Mouse (Mus musculus) heart, postnatal 4 days (tissue): ENCODE results near the gene Gss. TPM values are rescaled to one million over a fixed set of nuclear protein-coding genes. Genes with fewer than 3 reads are reported as not detected.
A peak's percentile ranks its signal among the peaks of the same experiment; 100 is the strongest.
"Not testable (repeated sequence)": the region's sequence is repeated elsewhere in the genome, so short reads cannot be mapped to it uniquely, and the experiment has no call there.

Experiments
- DNase-seq: peaks from one replicate; pipeline ENCODE4 v3.0.0; 2021
- total RNA-seq, 2 experiments: library from RNA; stranded (reverse); gene quantifications; 2 replicates each; pipeline ENCODE4 v1.2.3; 2021

Gene Gss
- total RNA-seq, 2 experiments from 2014 or later = 17.3 to 18.2 TPM

DNA sequence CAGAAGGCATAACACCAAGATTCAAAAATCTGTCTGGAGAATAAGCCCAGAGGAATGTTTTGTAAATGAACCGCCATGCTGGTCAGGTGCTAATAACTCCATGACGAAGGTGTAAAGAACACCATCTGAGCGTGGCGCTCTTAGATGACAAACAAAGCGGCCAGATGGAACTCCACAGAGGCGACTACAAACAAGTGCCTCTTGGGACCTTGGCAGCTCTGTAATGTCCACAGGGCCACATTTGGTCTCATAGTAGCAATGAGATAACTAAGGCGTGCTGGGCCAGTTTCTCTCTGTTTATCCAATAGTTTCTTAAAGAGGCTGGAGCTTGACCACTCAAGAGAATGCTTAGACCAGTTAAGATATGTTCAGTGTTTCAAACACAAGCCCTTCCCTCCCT, 18.6 kb downstream of the Gss start:
- DNase-seq = no peak

GRCm38 (mm10) chr2:155573001-155573400, 19.6 kb downstream of the Gss start:
- DNase-seq = no peak

- no peak for DNase-seq
These were observed 23.3 kb downstream of the Gss start for GRCm38 (mm10) chr2:155569223-155569807.

DNA sequence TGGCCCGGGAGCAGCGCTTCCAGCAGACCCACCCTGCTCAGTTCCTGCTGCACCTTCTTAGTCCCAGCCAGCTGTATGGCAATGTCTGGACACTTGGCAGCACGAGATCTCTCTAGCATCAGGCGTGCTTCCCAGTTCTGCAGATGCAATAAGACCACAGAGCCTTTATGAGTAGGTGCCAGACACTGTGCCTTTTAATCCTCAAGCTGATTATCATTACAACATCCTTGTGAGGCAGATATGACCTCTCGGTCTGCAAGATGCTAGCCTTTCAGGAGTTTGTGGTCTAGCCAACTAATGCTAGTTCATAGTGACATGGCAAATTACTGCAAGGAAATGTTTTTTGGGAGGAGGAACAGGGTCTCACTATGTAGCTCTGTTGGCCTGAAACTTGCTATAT, 24.9 kb downstream of the Gss start:
- DNase-seq = no peak

- DNase-seq = no peak
These were observed 29.7 kb downstream of the Gss start for GRCm38 (mm10) chr2:155562934-155563333.

DNA sequence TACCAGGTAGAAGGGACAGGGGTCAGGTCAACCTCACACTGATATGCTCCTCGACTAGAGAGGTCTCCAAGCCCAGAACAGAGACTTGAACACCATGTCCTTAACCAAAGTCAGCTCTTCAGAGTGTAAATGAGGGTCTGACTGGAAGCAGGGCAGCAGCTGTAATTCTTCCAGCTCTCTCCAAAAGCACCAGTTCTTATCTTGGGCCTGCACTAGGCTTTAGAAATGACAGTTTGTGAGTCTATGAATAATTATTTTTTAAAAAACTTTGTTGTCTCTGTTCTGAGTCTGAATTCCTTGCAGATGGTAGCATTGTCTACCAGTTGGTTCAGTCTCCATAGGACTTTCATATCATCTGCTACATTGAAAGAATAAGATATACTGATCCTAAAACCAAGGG, 30.4 kb downstream of the Gss start:
- DNase-seq = no peak

- DNase-seq = no peak
These were observed 38.1 kb downstream of the Gss start for GRCm38 (mm10) chr2:155554426-155554985.

DNA sequence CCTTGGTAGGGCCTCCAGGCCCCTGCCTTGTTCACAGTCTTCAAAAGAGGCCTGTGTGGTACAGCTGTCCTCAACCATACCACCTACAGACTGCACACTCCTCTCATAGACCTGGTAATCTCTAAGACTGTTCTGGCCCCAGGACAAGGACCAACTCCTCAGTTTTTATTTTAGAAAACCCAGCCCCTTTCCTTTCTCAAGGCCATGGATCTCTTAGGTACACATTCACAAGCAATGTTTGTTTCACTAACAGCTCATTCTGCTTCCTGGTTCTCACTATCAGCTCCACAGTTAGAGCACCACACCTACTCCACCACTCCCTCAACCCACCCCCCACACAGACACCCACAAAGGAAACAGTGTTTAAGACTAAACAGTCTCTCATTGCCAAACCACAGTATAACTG, 39.7 kb downstream of the Gss start:
- DNase-seq = no peak

DNA sequence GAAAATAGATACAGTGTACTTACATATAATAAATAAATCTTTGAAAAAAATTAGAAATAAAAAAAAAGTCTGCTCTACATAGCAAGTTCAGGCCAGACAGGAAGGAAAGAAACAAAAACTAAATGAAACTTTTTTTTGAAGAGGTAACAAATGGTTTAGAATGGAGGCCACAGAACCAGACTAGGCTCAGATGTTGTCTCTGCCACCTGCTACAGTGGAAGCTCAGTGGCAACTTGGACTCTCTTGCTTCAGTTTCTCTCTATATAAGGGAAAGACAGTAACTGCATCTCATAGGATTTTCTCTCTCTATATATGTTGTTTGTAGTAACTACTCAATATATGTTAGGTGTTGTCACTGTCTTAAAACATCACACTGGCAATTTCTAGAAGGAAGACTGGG, 40.3 kb downstream of the Gss start:
- no peak for DNase-seq

GRCm38 (mm10) chr2:155546955-155547354, 45.7 kb downstream of the Gss start:
- DNase-seq = no peak

- peak; percentile 62 for DNase-seq
These were observed 51.7 kb downstream of the Gss start for GRCm38 (mm10) chr2:155540822-155541458.

DNA sequence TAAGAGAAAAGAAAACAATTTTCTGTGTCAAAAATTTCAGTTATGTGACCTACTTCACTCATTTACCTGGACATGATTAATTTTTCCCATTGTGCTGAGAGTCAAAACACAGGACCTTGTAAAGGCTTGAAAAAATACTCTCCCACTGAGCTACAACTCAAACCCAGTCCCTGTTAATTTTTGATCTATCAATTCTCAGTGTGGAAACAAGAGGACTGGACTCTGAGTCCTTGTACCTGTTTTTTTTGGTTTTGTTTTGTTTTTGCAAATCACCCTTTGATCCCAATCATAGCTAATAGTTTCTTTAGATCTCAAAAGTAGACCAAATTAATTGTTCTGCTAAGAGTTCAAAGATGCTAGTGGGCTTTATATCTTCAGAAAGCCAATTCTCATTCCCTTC, 52.9 kb downstream of the Gss start:
- no peak for DNase-seq

DNA sequence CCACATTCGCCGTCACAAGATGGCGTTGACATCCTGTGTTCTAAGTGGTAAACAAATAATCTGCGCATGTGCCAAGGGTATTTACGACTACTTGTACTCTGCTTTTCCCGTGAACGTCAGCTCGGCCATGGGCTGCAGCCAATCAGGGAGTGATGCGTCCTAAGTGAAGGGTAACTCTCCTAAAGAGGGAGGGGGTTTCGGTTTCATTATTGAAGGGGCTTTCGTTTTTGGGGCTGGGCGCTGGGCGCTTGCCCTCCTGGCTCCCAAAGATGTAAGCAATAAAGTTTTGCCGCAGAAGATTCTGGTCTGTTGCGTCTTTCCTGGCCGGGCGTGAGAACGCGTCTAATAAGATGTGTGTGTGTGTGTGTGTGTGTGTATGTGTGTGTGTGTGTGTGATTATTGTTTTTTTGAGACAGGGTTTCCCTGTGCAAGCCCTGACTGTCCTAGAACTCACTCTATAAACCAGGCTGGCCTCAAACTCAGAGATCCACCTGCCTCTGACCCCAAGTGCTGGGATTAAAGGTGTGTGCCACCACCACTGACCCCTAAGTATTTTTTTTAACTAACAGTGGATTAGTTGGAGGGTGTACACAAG, 54.0 kb downstream of the Gss start:
- not testable (repeated sequence) for DNase-seq

DNA sequence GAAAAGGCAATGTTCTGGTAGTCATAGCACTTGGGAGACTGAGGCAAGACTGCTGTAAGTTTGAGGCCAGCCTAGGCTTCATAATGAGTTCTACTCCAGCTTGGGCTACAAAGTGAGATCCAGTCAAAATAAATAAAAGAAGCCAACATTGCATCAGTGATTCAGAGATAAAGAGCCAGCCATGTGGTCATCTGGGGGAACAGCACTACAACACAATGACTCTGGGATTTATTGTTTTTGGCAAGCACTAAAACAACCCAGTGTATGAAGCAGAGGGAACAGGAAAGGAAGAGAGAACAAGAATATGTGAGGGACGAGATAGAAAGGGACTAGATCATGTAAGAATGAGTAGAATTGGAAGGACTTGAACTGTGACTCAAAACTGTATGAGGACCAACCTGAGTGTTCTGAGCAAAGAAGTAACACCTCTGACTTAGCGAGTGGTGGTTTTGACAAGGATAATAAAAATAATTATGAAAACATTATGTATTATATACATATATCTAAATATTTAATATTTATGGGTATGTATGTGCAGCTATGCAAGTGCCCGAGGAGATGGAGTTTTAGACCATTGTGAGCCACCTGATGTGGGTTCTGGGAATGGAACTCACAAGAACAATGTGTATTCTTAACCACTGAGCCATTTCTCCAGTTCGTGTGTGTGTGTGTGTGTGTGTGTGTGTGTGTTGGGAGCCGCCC, 54.7 kb downstream of the Gss start:
- DNase-seq = no peak

DNA sequence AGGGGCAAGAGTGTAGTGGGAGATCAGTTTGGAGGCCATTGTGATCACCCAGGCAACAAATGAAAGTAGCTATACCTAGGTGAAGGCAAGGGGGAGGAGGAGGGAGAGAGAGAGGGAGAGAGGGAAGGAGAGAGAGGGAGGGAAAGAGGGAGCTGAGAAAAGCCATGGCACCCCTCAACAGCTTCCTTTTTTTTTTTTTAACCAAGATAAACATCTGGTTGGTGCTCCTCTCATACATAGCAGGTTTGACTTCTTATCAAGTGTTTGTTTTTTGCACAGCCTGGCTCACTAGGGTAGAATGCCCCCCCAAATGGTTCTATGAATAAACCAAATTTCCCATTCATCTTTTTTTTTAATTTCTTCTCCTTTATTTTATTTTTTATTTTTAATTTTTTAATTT, 56.3 kb downstream of the Gss start:
- DNase-seq = no peak

GRCm38 (mm10) chr2:155527367-155527766, 65.2 kb downstream of the Gss start:
- no peak for DNase-seq

DNA sequence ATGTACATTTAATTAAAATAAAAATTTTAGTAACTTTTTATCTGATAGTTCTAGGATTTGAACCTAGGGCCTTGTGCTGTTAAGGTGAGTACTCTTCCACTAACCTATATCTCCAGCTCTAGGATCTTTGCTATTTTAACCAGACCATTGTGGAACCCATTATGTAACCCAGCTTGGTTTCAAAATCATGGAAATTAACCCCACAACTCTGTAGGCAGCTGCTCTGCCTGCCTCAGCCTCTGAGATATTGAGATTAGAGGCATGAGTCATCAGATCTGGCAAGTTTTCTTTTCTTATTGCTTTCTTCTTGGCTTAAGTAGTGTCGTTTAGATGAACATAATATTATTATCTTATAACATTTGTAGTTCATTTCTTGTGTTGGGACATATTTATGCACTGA, 68.2 kb downstream of the Gss start:
- no peak for DNase-seq

DNA sequence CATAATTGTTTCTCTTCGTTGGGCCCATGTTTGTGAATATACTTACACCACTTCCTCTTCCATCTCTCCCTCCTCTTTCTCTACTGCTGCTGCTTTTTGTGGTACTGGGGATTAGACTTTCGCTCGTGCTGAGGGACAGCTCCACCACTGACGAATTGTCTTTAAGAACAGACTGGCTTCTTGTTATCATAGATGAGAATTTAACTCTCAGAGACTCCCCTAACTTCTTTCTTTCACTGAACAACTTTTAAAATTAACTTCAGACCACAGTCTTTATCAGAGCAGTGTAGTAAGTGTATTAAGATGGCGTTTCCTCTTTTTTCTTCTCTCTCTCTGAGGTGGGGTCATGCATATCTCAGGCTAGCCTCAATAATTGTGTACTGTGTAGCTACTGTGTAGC, 68.9 kb downstream of the Gss start:
- no peak for DNase-seq

DNA sequence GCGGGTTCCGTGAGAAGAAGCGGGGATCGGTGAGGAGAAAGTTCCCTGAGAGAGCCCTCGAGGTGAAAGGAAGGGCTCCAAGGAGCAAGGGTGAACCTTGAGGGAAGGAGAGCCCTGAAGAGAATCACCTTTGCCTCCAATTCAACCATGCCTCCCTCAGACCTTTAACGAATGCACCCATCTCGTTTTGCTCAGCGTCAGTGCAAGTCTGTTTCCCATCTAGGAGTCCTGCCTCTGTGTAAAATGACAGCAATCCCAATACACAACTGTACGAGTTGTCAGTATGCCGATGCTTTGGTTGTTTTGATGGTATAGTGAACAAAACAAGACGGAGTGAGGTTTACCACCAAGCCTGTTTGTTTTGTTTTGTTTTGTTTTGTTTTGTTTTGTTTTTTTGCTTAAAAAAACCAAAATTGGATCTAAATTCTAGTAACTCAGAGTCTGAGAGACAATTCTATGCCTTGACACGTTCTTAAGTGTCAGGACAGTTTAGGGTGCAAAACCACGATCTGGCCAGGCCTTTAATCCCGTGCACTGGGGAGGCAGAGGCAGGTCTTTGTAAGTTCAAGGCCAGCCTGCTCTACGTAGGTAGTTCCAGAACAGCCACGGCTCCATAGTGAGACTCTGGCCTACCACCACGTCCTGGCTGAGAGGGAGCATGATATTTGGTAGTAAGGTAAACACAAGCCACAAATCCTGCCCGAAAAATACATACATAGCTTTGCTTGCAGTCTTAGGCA, 73.9 kb downstream of the Gss start:
- no peak for DNase-seq

DNA sequence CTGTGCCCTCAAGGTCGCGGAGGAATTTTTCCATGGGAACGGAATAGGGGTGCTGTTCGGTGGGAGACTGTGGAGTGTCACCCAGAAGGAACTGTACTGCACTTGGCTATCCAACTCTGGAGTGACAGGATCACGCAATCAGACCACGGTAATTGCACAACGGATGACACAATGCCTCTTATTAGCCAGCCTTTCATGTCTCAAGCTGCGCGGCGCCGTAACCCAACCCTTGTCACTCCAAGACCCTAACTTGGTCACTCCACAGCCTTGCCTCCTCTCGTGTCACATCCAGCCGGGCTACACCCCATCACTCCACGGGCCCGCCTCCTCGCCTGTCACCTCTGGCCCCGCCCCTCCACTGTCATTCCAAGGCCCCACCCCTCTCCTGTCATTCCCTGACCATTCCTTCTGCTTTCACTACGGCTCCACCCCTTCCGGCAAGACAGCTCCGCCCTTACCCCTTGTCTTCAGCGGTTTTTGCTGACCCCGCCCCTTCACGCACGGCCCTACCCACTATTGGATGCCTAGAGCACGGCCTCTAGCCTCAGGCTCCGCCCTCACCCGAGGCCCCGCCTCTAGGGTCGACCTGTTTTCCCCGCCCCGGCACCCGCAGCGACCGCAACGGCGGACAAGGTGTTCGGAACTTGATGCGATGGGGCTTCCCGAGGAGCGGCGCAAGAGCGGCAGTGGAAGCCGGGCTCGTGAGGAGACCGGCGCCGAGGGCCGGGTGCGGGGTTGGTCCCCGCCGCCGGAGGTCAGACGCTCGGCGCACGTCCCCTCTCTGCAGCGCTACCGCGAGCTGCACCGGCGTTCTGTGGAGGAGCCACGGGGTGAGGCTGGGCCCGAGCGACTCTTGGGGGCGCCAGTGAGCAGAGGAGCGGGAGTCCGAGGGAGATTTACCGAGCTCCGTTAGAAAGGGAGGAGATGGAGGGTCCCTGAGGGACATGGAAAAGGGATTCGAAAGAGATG, 74.9 kb downstream of the Gss start, which contains the start of the genes Acss2 and Ggt7:
Acss2 (plus strand) TSS at position 494 of the 969 bp plus-strand sequence.
Ggt7 (minus strand) TSS at position 783 of the 969 bp plus-strand sequence.
- DNase-seq = peak; percentile 98

DNA sequence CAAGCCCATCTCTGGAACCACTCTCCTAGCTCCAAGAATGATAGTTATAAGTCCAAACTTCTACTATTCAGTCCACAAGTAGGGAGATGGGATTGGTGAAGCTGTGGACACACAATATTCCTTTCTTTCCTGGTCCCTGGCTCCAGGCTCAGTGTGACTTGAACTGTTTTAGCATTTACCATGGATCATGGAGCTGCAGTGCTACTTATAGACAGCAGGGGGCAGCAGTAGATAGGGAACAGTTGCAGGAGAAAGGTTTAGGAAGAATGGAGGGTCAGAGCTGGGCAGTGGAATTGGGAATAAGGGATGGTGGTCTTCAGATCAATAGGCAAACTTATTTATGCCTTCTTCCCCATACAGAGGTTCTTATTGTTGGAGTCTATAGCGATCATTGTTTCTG, 76.7 kb downstream of the Gss start:
- peak; percentile 77 for DNase-seq
